Mouse (Mus musculus): ENCODE data around the gene Arl4a.

The Arl4a gene

DNA sequence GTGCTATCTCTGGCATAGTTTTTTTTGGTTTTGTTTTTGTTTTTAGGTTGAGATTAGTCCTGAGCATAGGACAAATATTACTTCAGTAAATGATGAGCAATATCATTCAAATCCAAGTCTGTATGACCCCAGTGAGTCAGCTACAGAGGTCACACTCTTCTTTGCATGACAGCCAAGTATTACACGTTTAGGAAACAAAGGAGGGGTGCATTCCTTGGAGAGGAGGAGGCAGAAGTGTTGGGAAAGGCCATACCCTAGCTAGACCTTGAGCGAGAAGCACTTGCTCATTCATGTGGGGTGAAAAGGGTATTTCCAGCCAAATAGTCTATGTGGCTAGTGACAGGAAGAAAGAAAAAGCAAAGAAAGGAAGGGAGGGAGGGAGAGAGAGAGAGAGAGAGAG is 28.0 kb downstream of the Arl4a start:
- DNase-seq (ENCODE audit: extremely low spot score, low spot score), result no peak

DNA sequence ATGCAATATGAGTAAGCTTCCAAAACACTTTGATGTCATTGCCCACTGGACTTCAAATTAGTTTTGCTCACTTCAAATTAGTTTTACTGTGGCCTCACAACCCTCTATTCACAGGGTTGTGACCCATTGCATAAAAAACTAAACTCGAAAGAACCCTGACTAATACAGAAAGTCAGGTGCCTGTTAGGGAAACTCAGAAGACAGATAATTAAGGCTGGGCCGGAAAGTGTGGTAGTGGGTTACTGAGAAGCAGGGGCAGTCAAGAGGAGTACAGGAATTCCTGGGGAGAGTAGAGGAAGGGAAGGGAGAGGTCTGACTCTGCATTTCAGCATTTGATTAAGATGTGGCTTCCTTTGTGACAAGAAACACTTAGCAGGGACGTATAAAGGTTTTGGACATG is 29.4 kb downstream of the Arl4a start:
- no peak for DNase-seq (ENCODE audit: extremely low spot score, low spot score)

DNA sequence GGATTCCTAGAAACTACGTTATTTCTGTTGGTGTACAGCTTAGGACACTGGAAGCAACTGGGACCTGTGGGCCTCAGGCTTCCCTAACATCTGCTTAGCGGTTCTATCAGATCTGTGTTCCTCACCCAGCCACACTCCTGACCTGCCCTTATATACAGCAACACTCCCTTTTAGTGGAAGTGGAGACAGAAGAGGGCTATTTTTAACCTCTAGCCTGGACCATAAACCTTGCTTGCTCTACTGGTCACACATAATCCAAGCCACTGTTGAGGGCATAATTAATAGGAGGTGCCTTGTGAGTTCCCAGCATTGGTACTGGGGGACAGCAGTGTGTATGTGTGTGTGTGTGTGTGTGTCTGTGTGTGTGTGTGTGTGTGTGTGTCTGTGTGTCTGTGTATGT is 33.1 kb downstream of the Arl4a start:
- DNase-seq (ENCODE audit: extremely low spot score, low spot score), result no peak

DNA sequence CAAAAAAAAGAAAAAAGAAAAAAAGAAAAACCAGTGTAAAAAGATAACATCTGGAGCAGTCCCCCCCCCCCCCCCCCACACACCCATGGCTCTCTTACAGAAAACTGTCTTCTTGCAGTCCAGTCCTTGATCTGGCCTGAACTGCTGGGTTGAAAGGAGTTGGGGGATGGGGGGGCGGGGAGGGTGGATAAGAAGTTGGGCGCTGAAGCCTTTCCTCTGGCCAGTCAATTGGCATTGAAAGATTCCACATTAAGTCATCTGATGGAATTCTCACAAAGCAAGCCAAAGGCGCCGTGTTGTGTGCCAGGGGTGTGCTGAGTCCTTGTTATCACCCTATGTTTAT is 39.0 kb downstream of the Arl4a start:
- no peak for DNase-seq (ENCODE audit: extremely low spot score, low spot score)

DNA sequence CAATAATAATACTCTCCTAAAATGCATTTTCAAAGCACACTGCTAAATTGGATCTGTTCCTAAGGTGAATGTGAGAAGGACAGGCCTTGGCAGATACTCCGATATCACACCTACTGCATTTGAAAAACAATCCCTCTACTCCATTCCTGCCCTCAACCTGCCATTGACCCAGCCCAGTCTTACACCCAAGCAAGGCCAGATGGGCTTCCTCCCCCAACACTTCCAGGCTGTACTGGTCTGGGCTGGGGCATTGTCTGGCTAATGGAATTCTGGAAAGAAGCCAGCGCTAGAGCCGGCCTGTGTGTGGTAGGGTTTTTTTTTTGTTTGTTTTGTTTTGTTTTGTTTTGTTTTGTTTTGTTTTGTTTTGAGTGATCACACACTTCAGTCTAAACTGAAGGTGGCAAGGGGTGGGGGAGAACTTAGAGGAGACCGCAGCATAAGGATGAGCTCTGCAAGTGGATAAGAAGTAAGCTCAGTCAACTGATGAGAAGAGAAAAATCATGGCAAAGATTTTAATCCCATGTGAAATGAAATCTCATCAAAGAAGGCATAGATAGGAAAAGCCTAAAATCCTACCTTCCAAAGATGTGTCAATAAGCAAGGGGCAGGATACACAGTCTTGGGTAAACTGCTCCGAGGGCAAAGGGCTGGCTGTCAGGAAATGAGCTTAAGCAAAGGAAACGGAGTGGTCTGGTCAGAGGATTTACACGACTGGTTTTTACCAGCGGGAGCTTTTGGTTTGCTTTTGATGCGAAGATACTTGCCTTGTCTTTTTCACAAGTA is 39.6 kb downstream of the Arl4a start:
- DNase-seq (ENCODE audit: extremely low spot score, low spot score), result peak; percentile 28

DNA sequence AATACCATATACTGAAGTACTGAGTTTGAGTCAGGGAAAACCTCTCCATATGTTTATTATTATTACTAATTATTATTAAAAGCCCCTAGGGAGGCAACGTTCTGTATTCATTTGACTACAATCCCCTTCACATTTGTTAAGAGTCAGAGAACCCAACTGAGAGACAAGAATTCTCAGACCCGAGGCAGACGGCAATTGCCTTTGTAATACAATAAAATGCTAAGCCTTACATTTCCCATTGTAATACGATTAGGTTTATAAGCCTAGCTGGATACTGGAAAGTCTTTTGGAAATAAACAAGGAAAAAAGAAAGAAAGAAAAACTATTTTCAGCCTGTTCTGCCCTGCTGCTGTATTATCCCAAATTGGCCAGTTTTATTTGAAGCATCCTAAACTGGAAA is 40.2 kb downstream of the Arl4a start:
- no peak for DNase-seq (ENCODE audit: extremely low spot score, low spot score)

DNA sequence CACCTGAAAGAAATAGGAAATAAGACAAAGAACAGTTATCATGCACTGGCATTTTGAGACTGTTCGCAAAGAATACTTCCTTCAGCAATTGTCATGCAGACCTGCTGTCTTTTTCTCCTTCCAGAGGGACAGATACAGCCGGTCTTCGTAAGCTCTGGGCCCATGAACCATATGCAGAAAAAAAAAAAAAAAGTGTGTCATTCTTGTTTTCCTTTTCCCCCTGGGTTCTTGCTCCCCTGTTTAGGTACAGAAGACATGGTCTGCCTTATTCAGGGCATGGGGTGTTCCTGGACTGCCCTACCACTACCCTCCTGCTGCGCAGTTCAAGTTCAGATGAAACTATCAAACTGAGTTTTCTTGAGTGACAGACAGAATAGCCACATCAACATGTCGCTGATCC is 41.8 kb downstream of the Arl4a start:
- no peak for DNase-seq (ENCODE audit: extremely low spot score, low spot score)

DNA sequence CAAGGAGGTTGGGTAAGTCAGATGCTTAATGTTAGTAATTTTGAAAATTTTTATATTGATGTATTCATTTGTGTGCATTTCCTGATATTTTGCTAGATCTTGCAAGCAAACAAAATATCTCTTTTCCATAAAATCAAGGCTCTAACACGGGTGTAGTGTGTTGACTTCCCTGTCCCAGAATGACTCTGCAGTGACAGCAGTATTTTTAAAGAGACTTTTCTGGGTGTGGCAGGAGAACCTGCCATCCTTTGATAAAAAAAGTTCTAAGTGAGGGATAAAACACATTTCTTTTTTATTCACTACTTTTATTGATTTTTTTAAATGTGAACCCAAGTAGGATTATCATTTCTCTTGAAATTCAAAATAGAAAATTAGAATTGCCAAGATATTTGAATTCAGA is 42.2 kb downstream of the Arl4a start:
- no peak for DNase-seq (ENCODE audit: extremely low spot score, low spot score)

DNA sequence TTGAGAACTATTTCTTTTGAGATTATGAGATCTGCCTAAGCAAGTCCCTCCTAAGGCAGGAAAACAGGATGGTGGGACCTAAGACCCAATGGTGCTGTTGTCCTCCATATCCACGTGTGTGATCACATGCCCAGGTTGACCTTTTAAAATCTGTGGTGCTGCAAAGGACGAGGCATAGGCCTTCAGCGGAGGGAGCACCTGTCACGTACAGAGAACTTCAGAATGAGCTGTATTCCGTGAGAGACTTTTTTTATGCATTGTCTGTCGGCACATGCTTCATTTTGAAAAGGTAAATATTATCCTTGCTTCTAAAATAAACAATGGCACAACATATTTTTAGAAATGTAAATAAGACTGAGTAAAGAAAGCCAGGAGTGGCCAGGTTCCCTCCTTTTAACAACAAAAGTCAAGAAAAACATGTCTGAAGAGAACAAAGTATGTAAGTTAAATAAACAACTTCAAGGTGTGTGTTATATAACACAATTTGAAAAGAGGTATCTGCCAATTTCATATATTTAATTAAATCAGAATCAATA is 45.0 kb downstream of the Arl4a start:
- DNase-seq (ENCODE audit: extremely low spot score, low spot score), result no peak

DNA sequence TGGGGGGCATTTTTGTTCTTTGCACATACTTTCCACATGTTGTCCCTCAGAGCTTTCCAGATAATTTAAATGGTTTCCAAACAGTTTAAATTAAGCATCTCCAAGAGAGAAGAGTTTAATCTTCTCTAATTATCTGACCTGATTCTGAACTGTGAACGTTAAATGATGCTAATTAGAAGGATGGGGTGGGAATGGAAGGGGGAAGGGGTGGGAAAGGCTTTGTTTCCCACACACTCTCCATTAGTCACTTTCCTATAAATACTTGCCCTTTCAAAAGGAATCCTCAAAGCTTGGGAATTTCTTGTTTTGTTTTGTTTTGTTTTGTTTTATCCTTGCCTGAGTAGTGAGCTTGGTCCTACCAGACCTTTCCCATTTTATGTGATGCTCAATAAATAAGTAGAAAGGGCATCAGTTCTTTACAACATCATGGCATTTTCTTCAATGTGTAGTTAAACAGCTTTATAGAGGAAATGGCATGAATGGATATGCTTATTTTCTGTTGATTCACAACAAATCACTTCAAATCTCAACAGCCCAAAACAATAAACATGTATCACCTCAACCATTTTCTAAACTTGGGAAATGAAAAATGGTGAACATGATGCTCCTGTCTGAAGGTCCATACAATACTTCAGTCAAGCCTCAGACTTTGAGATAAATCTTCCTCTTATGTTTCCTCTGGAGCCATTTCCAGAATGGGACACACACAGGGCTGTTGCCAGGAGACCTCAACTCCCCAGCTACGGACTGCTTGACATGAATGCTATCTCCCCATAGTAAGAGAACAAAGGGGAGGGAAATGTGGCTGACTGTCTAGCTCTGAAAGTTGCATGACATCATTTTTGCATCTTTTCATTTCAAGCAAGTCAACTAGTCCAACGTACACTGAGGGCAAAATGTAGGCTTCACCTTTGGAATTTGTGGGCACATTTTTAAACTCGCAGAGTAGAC is 46.7 kb downstream of the Arl4a start:
- no peak for DNase-seq (ENCODE audit: extremely low spot score, low spot score)

DNA sequence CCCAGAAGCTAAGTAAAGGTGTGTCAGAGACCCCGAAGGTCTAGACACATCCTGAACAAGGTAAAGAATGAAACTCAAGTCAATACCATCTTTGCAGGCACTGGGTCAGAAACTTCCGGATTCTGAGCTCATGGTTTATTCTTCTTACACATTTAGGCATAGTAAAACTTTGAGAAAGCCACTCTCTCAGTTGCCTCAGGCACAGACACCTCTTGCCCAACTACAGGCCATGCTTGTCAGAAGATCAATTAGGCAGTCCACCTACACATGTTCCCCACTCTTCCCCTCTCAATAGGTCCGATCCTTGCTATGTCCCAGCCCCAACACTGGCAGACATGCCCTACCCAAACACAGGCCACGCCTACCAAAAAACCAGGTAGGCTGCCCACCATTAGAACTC is 48.7 kb downstream of the Arl4a start:
- DNase-seq (ENCODE audit: extremely low spot score, low spot score), result no peak

DNA sequence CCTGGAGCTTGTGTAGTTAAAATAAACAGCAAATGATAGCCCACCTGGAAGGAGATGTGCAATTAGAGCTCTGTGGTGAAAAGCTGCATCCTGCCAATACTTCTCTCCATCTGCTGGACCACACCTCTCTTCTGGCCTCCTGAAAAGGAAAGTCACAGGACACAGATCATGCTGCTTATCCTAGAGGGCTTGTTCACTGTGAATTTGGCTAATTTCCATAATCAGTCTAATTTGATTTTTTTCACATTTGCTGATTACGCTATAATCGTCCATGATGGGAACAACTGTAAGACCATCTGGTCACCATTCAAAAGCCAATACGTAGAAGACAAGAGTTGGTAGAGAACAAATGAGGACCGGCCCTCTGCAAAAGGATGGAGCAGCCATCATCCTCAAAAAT is 50.6 kb downstream of the Arl4a start:
- no peak for DNase-seq (ENCODE audit: extremely low spot score, low spot score)

DNA sequence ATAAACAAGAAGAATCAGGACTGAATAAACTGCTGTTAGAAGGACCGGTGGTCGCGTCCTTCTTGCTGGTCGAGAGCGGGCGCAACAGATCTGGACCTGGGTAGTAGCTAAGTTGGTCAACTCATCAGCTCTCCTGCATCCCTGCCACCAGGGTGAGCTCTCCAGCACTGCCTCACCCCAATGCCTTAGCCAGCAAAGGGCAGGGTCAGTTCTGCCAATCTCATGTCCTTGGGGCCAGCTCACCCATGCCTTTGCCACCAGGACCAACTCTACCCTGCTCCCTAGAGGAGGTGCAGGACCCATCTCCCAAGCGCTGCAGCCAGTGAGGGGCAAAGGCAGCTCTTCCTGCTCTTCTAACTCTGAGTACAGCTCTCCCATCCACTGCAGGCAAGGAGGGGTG is 52.2 kb downstream of the Arl4a start:
- DNase-seq (ENCODE audit: extremely low spot score, low spot score), result no peak

DNA sequence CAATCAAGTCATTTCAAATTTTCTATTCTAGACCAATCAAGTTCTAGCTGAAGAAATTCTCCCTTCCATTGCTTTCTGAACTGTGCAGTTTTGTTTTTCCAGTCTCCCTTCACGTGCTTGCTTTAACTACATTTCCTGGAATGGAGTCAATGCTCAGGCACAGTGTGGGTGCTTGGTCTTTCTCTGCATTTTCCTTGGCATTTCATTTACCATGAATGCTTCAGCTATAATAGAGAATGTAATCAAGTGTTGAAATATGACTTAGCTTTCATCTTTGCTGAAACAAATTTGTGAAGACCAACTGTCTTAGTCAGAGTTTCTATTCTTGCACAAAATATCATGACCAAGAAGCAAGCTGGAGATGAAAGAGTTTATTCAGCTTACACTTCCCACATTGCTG is 58.0 kb downstream of the Arl4a start:
- DNase-seq (ENCODE audit: extremely low spot score, low spot score), result no peak

DNA sequence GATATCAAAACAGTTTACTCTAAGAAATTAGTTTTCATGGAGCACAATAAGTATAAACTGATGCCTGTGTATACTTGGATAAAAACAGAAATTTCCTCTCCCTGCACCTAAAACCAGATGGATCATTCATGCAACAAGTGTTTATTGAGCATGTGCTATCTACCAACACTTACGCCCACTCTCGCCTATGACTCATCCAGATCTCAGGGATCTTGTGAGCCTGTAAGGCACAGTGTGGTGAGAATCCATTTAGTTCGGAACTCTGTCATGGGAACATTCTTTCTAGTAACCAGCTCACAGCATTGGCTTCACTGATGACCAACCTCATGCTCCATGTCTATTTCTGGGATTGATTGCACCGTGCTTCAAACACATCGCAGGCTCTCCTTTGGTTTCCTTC is 58.8 kb downstream of the Arl4a start:
- no peak for DNase-seq (ENCODE audit: extremely low spot score, low spot score)

DNA sequence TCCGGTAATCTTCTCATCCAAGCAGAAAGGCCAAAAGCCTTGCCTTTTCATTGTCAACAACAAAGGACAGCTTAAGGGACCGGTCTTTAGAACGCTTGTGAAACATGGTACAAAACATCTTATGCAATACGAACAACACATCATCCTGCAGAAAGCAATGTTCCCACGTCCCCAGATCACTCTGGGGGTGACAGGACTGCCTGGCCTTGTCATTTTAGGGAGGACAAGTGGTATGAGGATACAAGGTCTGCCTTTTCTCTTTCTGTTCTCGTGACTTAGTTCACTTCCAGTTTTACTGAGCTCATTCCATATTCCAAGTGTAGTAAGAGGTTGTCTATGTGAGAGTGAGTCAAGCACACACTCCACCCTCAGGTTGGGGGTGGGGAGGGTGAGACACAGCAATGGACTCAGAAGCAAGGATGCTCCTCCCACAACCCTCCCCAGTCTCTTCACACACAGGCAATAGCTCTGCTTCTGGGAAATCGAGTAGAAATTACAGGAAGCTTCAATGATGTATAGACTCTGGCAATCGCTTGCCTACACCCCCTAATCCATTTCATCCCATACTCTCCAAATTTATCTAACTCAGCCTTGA is 59.7 kb downstream of the Arl4a start:
- no peak for DNase-seq (ENCODE audit: extremely low spot score, low spot score)

DNA sequence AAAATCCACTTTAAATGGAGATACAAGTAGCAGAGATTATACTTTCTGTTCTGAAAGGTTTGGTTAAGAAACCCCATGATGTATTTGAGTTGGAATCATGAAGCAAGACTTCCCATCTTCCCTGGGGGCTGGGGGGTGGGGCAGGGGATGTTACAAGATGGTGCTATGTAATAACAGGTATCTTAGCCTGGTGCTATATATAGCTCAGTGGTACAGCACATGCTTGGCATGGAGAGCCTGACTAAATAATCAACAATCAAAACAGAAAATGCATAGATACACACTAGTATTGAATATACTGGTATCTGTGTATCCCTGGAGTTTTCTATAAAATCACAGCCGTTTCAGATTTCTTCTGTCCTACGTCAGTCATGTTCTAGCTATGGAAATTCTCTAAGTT is 61.4 kb downstream of the Arl4a start:
- no peak for DNase-seq (ENCODE audit: extremely low spot score, low spot score)

DNA sequence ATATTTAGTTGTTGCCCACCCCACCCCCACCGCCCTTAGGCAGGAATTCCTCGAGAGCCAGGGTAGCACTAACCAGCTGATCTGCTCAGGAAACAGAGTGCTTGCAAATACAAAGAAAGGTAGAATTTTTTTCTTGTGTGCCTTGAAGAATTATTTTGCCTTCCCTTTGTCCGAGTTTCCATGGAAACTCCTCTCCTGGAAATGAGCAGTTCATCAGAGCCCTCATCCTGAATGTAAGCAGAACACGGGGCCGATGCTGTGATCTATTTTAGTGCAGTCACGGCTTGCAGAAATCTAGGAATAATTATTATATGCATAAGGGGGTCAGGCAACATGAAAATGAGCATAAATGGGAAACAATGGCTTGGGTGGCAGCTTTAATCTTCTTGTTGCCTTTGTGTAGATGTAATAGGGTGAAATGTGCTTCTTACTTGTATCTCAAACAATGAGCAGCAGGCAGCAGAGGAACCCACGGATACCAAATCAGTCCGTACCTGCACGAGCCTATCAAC is 61.9 kb downstream of the Arl4a start:
- no peak for DNase-seq (ENCODE audit: extremely low spot score, low spot score)

DNA sequence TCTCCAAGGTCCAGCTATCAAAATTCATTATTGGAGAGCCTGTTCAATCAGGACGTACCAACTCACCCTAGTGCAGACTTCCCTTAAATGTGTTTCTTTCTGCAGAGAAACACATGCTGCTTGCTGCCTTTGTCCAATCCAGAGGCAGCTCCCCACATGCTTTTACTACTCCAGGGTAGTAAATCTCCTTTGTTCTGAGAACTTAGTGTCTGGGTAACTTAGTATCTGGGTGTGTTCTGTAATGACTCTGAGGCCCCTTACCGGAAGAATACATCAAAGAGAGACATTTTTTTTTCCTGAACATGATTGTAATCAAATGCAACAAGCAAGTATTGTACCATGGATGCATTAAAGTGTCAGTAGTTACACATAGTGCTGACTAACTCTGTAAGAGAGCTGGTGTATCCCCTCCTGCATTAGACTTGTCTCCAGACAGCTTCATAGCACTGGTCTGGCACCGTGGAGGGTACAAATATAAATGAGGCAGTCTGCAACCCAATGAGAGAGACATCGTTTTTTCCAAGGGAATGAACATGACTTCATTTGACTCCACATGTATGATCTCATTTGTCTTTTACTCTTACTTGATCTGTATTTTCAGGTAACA is 62.7 kb downstream of the Arl4a start:
- DNase-seq (ENCODE audit: extremely low spot score, low spot score), result no peak

DNA sequence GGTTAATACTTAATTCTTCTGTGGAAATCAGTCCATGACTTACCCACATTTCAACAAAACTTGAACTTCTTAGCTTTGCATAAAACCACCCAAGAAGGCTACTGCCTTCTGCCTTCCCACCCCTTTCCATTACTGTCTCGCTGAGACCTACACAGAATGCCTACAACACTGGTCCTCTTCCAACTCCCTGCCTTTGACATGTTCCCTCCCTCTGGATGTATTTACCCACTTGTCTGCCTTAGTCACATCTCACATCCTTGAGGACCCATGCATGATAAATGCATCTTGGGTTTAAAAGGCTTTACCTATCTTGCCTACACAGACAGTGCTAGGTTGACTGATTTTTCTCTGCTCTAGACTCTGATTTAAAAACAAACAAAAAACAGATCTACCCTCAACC is 63.6 kb downstream of the Arl4a start:
- DNase-seq (ENCODE audit: extremely low spot score, low spot score), result no peak

DNA sequence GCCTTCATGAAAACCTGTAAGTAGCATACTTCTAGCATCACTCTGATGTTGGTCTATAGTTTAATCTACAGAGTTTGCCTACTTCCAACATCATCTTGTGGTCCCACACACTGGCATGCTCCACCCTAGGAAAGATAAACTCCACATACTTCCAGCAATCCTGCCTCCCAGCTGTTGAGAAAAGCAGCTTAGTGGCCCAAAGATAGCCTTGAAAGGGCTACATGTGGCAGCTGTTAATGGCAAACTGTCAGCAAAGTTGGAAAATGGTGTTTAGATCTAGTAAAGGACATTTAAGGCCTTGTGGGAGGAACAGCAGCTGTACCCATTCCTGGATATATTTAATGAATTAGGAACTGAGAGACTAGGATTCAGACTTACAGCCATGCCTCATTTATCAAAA is 68.3 kb downstream of the Arl4a start:
- no peak for DNase-seq (ENCODE audit: extremely low spot score, low spot score)

DNA sequence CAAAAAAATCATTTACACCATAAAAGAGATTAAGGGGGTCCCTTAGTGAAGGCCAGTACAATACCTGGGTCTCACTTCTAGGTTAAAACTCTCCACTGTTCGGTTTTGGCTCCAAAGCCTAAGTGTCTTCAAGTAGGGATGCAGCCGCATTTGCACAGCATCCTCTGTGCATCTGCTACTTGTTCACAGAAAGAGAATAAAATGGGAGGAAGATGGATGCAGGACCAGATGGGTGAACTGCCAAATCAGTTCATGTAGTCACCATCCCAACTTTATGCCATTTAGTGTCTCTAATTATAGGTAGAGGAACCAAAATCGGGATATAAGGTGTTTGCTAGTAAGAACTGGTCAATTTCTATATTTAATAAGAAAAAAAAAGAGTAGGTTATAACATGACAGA is 69.7 kb downstream of the Arl4a start:
- no peak for DNase-seq (ENCODE audit: extremely low spot score, low spot score)

All from neural tube, embryonic 10.5 days (tissue).